Mouse (Mus musculus): ENCODE results near the gene Atp8b2. TPM values are rescaled to one million over a fixed set of nuclear protein-coding genes. Genes with fewer than 3 reads are reported as not detected.

The Atp8b2 gene
- polyA plus RNA-seq, 2 experiments, result 20.5 to 88.4 TPM

DNA sequence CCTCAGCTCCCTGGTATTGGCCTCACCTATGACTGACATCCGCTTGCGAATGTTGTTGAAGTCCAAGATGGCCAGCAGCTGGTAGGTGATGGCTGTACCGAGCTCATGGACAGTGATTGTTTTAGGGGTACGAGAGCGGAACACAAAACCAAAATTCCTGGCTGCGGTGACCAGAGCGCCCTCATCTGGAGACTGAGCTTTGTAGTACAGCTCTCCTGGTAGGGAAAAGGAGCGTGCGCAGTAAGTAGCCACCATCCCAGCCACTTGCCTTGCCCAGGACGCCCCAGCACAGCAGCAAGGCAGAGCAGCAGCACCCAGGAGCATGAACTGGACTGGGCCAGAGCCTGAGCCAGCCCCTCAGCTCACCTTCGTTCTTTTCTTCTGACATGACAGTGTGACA lies 15.3 kb downstream of the Atp8b2 start:
- H3K27ac ChIP-seq (replicated peaks; ENCODE audit: low read depth, low read length), result no peak overlapping the region
- H3K4me1 ChIP-seq (ENCODE audit: control insufficient read depth, insufficient read depth, low read length), result no peaks in the 10 kb centered on the region
- peaks cover 98% of the 10 kb centered on the region for H3K36me3 ChIP-seq (ENCODE audit: control insufficient read depth, insufficient read depth, low read length)
- H3K27me3 ChIP-seq (ENCODE audit: control insufficient read depth, insufficient read depth, low read length), result no peaks in the 10 kb centered on the region
- H3K4me3 ChIP-seq (replicated peaks; ENCODE audit: low read length), result no peak overlapping the region
- no peak overlapping the region for H3K9ac ChIP-seq (ENCODE audit: low read depth, low read length, severe bottlenecking)
- no peak for ATAC-seq (ENCODE audit: low FRiP score, low read depth)
- H3K9me3 ChIP-seq (ENCODE audit: control insufficient read depth, low read length), result no peaks in the 10 kb centered on the region
- H3K4me2 ChIP-seq (replicated peaks; ENCODE audit: low read depth, low read length, severe bottlenecking), result no peak overlapping the region
- WGBS, result 89% methylated on average over 11 of the region's 11 CpGs
- no peak for TF ChIP-seq POLR2A (IDR thresholded peaks at IDR 0.05; ENCODE audit: borderline replicate concordance, extremely low read depth, insufficient read depth, insufficient read length)
- DNase-seq (ENCODE audit: low spot score), result no peak

DNA sequence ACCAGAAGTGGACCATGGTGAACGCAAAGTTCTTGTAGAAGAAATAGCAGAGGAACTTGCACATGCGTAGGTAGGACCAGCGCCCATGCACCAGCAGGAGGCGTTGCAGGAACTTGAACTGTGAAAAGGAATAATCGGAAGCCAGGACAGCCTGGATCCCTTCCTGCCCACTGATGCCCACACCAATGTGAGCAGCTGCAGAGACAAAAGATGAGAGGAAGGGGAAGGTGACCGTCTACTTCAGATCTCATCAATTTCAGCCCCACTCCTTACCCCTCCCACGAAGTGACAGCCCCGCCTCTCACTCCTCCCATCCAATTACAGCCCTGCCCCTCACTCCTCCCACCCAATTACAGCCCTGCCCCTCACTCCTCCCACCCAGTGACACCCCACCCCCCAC lies 18.3 kb downstream of the Atp8b2 start:
- 82% methylated on average over 8 of the region's 8 CpGs for WGBS
- Histone ChIP-seq H3K4me1 (ENCODE audit: control insufficient read depth, insufficient read depth, low read length) (no peaks in the 10 kb centered on the region), H3K36me3 (ENCODE audit: control insufficient read depth, insufficient read depth, low read length) (peaks cover 98% of the 10 kb centered on the region), H3K27me3 (ENCODE audit: control insufficient read depth, insufficient read depth, low read length) (no peaks in the 10 kb centered on the region), H3K9ac (ENCODE audit: low read depth, low read length, severe bottlenecking) (no peak overlapping the region), H3K4me3 (replicated peaks; ENCODE audit: low read length) (no peak overlapping the region), H3K27ac (replicated peaks; ENCODE audit: low read depth, low read length) (no peak overlapping the region), H3K9me3 (ENCODE audit: control insufficient read depth, low read length) (no peaks in the 10 kb centered on the region), H3K4me2 (replicated peaks; ENCODE audit: low read depth, low read length, severe bottlenecking) (no peak overlapping the region)
- TF ChIP-seq POLR2A (IDR thresholded peaks at IDR 0.05; ENCODE audit: borderline replicate concordance, extremely low read depth, insufficient read depth, insufficient read length), result no peak
- DNase-seq (ENCODE audit: low spot score) (no peak), ATAC-seq (ENCODE audit: low FRiP score, low read depth) (no peak)

DNA sequence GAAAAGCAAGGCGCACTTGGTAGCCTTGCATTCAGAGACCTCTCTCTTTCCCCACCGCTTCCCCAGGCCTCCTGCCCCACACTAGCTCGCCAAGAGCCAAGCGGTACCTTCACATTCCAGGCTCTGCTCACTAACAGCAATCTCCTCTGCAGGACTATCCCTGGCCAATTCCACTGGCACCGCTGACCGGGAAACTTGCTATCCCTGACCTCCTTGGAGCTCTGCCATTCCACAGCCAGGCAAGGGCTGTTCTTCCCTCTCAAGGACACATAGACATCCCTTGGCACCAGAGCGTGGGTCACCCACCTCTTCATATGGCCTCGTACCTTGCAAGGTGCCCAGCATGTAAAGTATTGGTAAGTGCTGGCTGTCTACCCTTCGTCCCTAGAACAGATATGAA lies 20.4 kb downstream of the Atp8b2 start:
- Histone ChIP-seq H3K9me3 (ENCODE audit: control insufficient read depth, low read length) (no peaks in the 10 kb centered on the region), H3K36me3 (ENCODE audit: control insufficient read depth, insufficient read depth, low read length) (peaks cover 96% of the 10 kb centered on the region), H3K4me3 (replicated peaks; ENCODE audit: low read length) (no peak overlapping the region), H3K27me3 (ENCODE audit: control insufficient read depth, insufficient read depth, low read length) (no peaks in the 10 kb centered on the region), H3K4me2 (replicated peaks; ENCODE audit: low read depth, low read length, severe bottlenecking) (no peak overlapping the region), H3K27ac (replicated peaks; ENCODE audit: low read depth, low read length) (no peak overlapping the region), H3K9ac (ENCODE audit: low read depth, low read length, severe bottlenecking) (no peak overlapping the region), H3K4me1 (ENCODE audit: control insufficient read depth, insufficient read depth, low read length) (no peaks in the 10 kb centered on the region)
- ATAC-seq (ENCODE audit: low FRiP score, low read depth), result no peak
- WGBS, result 95% methylated on average over 9 of the region's 9 CpGs
- no peak for DNase-seq (ENCODE audit: low spot score)
- TF ChIP-seq POLR2A (IDR thresholded peaks at IDR 0.05; ENCODE audit: borderline replicate concordance, extremely low read depth, insufficient read depth, insufficient read length), result no peak

DNA sequence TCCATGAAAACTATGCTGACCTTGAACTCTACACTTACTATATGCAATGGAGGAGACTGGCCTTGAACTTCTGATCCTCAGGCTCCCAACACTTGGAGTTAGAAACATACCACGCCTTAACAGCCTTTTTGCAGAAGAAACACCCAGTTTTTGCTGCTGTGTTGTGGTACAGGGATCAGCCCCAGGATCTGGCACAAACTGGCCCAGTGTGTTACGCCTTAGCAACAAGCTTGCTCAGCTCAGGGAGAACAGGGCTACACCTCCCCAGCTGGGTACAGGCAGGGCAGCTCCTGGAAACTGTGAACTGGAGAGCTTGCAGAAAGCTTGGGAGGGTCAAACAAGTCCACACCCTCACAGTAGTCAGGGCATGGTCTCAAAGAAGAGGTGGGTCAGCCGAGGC lies 26.8 kb downstream of the Atp8b2 start:
- 91% methylated on average over 3 of the region's 3 CpGs for WGBS
- Histone ChIP-seq H3K36me3 (ENCODE audit: control insufficient read depth, insufficient read depth, low read length) (peaks cover 48% of the 10 kb centered on the region), H3K4me2 (replicated peaks; ENCODE audit: low read depth, low read length, severe bottlenecking) (no peak overlapping the region), H3K9ac (ENCODE audit: low read depth, low read length, severe bottlenecking) (no peak overlapping the region), H3K27ac (replicated peaks; ENCODE audit: low read depth, low read length) (0 out of 2 replicates have a peak overlapping the region, but pooled peaks have one; percentile 8), H3K9me3 (ENCODE audit: control insufficient read depth, low read length) (no peaks in the 10 kb centered on the region), H3K4me3 (replicated peaks; ENCODE audit: low read length) (no peak overlapping the region), H3K27me3 (ENCODE audit: control insufficient read depth, insufficient read depth, low read length) (no peaks in the 10 kb centered on the region), H3K4me1 (ENCODE audit: control insufficient read depth, insufficient read depth, low read length) (no peaks in the 10 kb centered on the region)
- ATAC-seq (ENCODE audit: low FRiP score, low read depth) (no peak), DNase-seq (ENCODE audit: low spot score) (no peak)
- TF ChIP-seq POLR2A (IDR thresholded peaks at IDR 0.05; ENCODE audit: borderline replicate concordance, extremely low read depth, insufficient read depth, insufficient read length), result no peak

DNA sequence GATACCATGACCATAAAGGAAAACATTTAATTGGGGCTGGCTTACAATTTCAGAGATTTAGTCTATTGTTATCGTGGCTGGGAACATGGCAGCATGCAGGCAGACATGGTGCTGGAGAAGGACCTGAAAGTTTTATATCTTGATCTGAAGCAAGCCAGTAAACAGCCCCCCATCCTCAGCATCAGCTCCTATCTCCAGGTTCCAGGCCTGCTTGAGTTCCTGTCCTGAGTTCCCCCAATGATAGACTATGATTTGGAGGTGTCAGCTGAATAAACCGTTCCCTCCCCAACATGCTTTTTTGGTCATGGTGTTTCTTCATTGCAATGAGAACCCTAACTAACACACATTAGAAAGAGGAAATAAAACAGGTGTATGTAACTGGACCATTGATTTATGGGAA lies 30.4 kb downstream of the Atp8b2 start:
- no peaks in the 10 kb centered on the region for H3K4me1 ChIP-seq (ENCODE audit: control insufficient read depth, insufficient read depth, low read length)
- no peak overlapping the region for H3K27ac ChIP-seq (replicated peaks; ENCODE audit: low read depth, low read length)
- H3K27me3 ChIP-seq (ENCODE audit: control insufficient read depth, insufficient read depth, low read length), result no peaks in the 10 kb centered on the region
- no peak for ATAC-seq (ENCODE audit: low FRiP score, low read depth)
- peaks cover 15% of the 10 kb centered on the region for H3K36me3 ChIP-seq (ENCODE audit: control insufficient read depth, insufficient read depth, low read length)
- H3K9ac ChIP-seq (ENCODE audit: low read depth, low read length, severe bottlenecking), result no peak overlapping the region
- H3K4me2 ChIP-seq (replicated peaks; ENCODE audit: low read depth, low read length, severe bottlenecking), result no peak overlapping the region
- TF ChIP-seq POLR2A (IDR thresholded peaks at IDR 0.05; ENCODE audit: borderline replicate concordance, extremely low read depth, insufficient read depth, insufficient read length), result no peak
- H3K9me3 ChIP-seq (ENCODE audit: control insufficient read depth, low read length), result no peaks in the 10 kb centered on the region
- no peak overlapping the region for H3K4me3 ChIP-seq (replicated peaks; ENCODE audit: low read length)
- WGBS, result 93% methylated on average over 2 of the region's 2 CpGs
- DNase-seq (ENCODE audit: low spot score), result no peak

DNA sequence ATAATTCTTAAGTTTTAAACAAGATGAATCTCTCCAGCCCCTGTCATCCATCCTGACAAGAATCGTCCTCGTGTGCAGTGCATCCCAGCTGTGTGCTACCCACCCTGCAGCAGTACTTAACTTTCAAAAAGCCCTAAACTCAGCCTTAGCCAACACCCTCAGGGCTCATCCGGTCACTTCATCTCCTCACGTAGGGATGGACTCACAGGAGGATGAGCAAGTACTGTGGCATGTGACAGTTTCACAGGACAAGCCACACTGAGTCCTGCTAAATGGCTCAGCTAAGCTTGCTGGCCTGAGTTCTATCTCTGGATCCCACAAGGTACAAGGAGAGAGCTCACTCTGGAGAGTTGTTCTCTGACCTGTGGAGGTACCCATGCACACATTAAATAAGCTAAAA lies 34.4 kb downstream of the Atp8b2 start:
- no peak overlapping the region for H3K4me3 ChIP-seq (replicated peaks; ENCODE audit: low read length)
- H3K9me3 ChIP-seq (ENCODE audit: control insufficient read depth, low read length), result no peaks in the 10 kb centered on the region
- no peak overlapping the region for H3K4me2 ChIP-seq (replicated peaks; ENCODE audit: low read depth, low read length, severe bottlenecking)
- DNase-seq (ENCODE audit: low spot score) (no peak), ATAC-seq (ENCODE audit: low FRiP score, low read depth) (no peak)
- no peaks in the 10 kb centered on the region for H3K36me3 ChIP-seq (ENCODE audit: control insufficient read depth, insufficient read depth, low read length)
- H3K27me3 ChIP-seq (ENCODE audit: control insufficient read depth, insufficient read depth, low read length), result no peaks in the 10 kb centered on the region
- H3K27ac ChIP-seq (replicated peaks; ENCODE audit: low read depth, low read length), result no peak overlapping the region
- WGBS, result 69% methylated on average over 4 of the region's 4 CpGs
- no peak for TF ChIP-seq POLR2A (IDR thresholded peaks at IDR 0.05; ENCODE audit: borderline replicate concordance, extremely low read depth, insufficient read depth, insufficient read length)
- H3K9ac ChIP-seq (ENCODE audit: low read depth, low read length, severe bottlenecking), result no peak overlapping the region
- no peaks in the 10 kb centered on the region for H3K4me1 ChIP-seq (ENCODE audit: control insufficient read depth, insufficient read depth, low read length)
